Mouse (Mus musculus): ENCODE measurements at regions not wholly inside any gene's neighbourhood (a gene's known extent, or its start where the extent isn't known, plus 50 kb on each side); places are given as distances from the start of the nearest gene placed in this dataset.

- no peak for DNase-seq (ENCODE audit: low spot score in 2 of 2)
Observed at GRCm38 (mm10) chr10:68956539-68956938, 194.7 kb upstream of the Rhobtb1 start.

GRCm38 (mm10) chr10:68961376-68961775, 189.9 kb upstream of the Rhobtb1 start:
- DNase-seq (ENCODE audit: low spot score in 2 of 2): no peak

- no peak for DNase-seq (ENCODE audit: low spot score in 2 of 2)
Observed at GRCm38 (mm10) chr10:68963090-68963489, 188.1 kb upstream of the Rhobtb1 start.

GRCm38 (mm10) chr10:68965271-68965670, 186.0 kb upstream of the Rhobtb1 start:
- DNase-seq (ENCODE audit: low spot score in 2 of 2): no peak

GRCm38 (mm10) chr10:68967976-68968968, 183.0 kb upstream of the Rhobtb1 start:
- no peak for DNase-seq (ENCODE audit: low spot score in 2 of 2)

GRCm38 (mm10) chr10:68970521-68970920, 180.7 kb upstream of the Rhobtb1 start:
- no peak for DNase-seq (ENCODE audit: low spot score in 2 of 2)

GRCm38 (mm10) chr10:68974771-68975170, 176.5 kb upstream of the Rhobtb1 start:
- DNase-seq (ENCODE audit: low spot score in 2 of 2): no peak

GRCm38 (mm10) chr10:68976443-68977025, 174.7 kb upstream of the Rhobtb1 start:
- no peak for DNase-seq (ENCODE audit: low spot score in 2 of 2)

- no peak for DNase-seq (ENCODE audit: low spot score in 2 of 2)
Observed at GRCm38 (mm10) chr10:68978115-68978514, 173.1 kb upstream of the Rhobtb1 start.

GRCm38 (mm10) chr10:68979949-68980348, 171.3 kb upstream of the Rhobtb1 start:
- DNase-seq (ENCODE audit: low spot score in 2 of 2): no peak

- no peak for DNase-seq (ENCODE audit: low spot score in 2 of 2)
Observed at GRCm38 (mm10) chr10:68982288-68982687, 168.9 kb upstream of the Rhobtb1 start.

GRCm38 (mm10) chr10:68990584-68990983, 160.7 kb upstream of the Rhobtb1 start:
- no peak for DNase-seq (ENCODE audit: low spot score in 2 of 2)

GRCm38 (mm10) chr10:68999610-69000009, 151.6 kb upstream of the Rhobtb1 start:
- no peak for DNase-seq (ENCODE audit: low spot score in 2 of 2)

- no peak for DNase-seq (ENCODE audit: low spot score in 2 of 2)
Observed at GRCm38 (mm10) chr10:69001654-69002435, 149.4 kb upstream of the Rhobtb1 start.

GRCm38 (mm10) chr10:69005199-69005872, 145.9 kb upstream of the Rhobtb1 start:
- DNase-seq (ENCODE audit: low spot score in 2 of 2): peak; percentile 63 to 90

GRCm38 (mm10) chr10:69008679-69009078, 142.6 kb upstream of the Rhobtb1 start:
- DNase-seq (ENCODE audit: low spot score in 2 of 2): peak; percentile 3 to 6

GRCm38 (mm10) chr10:69020811-69021743, 130.2 kb upstream of the Rhobtb1 start:
- no peak for DNase-seq (ENCODE audit: low spot score in 2 of 2)

GRCm38 (mm10) chr10:69033410-69033809, 117.8 kb upstream of the Rhobtb1 start:
- no peak for DNase-seq (ENCODE audit: low spot score in 2 of 2)

- DNase-seq (ENCODE audit: low spot score in 2 of 2): no peak
Observed at GRCm38 (mm10) chr10:69034390-69035120, 116.7 kb upstream of the Rhobtb1 start.

Data from layer of hippocampus, adult 8-10 months (tissue).